ENCODE assay signal across 9 mouse cellular contexts in the genomic region with DNA sequence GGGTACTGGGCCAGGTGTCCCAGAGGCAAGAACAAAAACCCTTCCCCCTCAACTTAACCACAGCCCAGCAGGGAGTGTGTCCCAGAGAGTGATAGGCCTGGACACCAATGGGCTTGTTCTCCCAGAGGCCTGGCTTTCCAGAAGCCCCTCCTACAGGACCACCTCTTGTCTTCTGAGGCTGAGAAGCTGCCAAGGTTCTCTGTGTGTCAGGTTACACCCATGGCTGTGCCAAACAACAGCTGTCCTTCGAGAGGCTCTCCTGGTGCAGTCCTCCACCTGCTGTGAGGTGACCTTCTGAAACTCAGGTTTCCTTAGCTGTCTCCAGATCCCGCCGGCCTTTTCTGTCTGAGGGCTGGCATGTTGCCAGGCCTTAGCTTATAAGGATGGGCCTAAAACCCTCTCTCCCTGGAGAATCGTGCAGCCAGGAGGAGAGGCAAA. TPM values are rescaled to one million over a fixed set of nuclear protein-coding genes. Genes with fewer than 3 reads are reported as not detected.
A peak's percentile ranks its signal among the peaks of the same experiment; 100 is the strongest.
DNase-seq lines count a peak whose midpoint lies in the region; ATAC-seq and TF ChIP-seq lines count a peak whose summit lies in the region.
"Had no signal": no experiment of that assay in that cellular context is flagged by ENCODE, and none has a peak within 500 bp of the region (broad histone marks: within the 10 kb centered on the region; RNA-seq: fewer than 3 reads in every experiment).

No protein-coding gene starts in this region.

- H3K4me1 ChIP-seq in forebrain, embryonic 10.5 days: peaks cover 23% of the 10 kb centered on the region
- 0 out of 2 replicates have a peak, but pooled peaks cover 3% of the 10 kb centered on the region for H3K4me1 ChIP-seq in intestine, embryonic 15.5 days (replicated peaks)
- H3K4me1 ChIP-seq in stomach, postnatal 0 days (replicated peaks; ENCODE audit: control insufficient read depth, insufficient read depth): no peaks in the 10 kb centered on the region

- H3K36me3 ChIP-seq in forebrain, embryonic 10.5 days (replicated peaks): no peaks in the 10 kb centered on the region
- no peaks in the 10 kb centered on the region for H3K36me3 ChIP-seq in intestine, embryonic 15.5 days
- H3K36me3 ChIP-seq in stomach, postnatal 0 days (ENCODE audit: control insufficient read depth, insufficient read depth, low read length): no peaks in the 10 kb centered on the region

- DNase-seq in urinary bladder, postnatal 14 days (ENCODE audit: low spot score): peak; percentile 15
- no peak for DNase-seq in urinary bladder, postnatal 10 days (ENCODE audit: low spot score)
- DNase-seq in forebrain, embryonic 10.5 days (ENCODE audit: extremely low spot score, low spot score): no peak
- peak; percentile 22 for DNase-seq in lung, postnatal 14 days
- peak; percentile 27 for DNase-seq in stomach, postnatal 0 days (ENCODE audit: low spot score)
- DNase-seq in frontal cortex, postnatal 36 days (ENCODE audit: low spot score in 2 of 2): no peak
- DNase-seq in right cerebral cortex, adult 2 months (ENCODE audit: low spot score in 2 of 2): no peak

- H3K9me3 ChIP-seq in forebrain, embryonic 10.5 days: peaks cover 6% of the 10 kb centered on the region
- H3K9me3 ChIP-seq in intestine, embryonic 15.5 days: no peaks in the 10 kb centered on the region
- H3K9me3 ChIP-seq in stomach, postnatal 0 days (ENCODE audit: control insufficient read depth, low read length): 0 out of 2 replicates have a peak, but pooled peaks cover 3% of the 10 kb centered on the region

- H3K4me2 ChIP-seq in intestine, embryonic 15.5 days (replicated peaks): no peak overlapping the region
- H3K4me2 ChIP-seq in stomach, postnatal 0 days (replicated peaks; ENCODE audit: low read depth): no peak overlapping the region

- no peak overlapping the region for H3K9ac ChIP-seq in intestine, embryonic 15.5 days
- no peak overlapping the region for H3K9ac ChIP-seq in stomach, postnatal 0 days (ENCODE audit: low read length)

- peak; percentile 78 for ATAC-seq in intestine, embryonic 15.5 days
- ATAC-seq in stomach, postnatal 0 days (ENCODE audit: low FRiP score, low TSS enrichment): no peak

- H3K27me3 ChIP-seq in forebrain, embryonic 10.5 days (ENCODE audit: poor library complexity, severe bottlenecking): no peaks in the 10 kb centered on the region
- no peaks in the 10 kb centered on the region for H3K27me3 ChIP-seq in intestine, embryonic 15.5 days (replicated peaks)
- no peaks in the 10 kb centered on the region for H3K27me3 ChIP-seq in stomach, postnatal 0 days (ENCODE audit: control insufficient read depth, insufficient read depth, low read length)

- WGBS in forebrain, embryonic 10.5 days: 10% methylated on average over 4 of the region's 4 CpGs
- 7% methylated on average over 4 of the region's 4 CpGs for WGBS in intestine, embryonic 15.5 days
- 0% methylated on average over 4 of the region's 4 CpGs for WGBS in stomach, postnatal 0 days

- no peak for TF ChIP-seq EP300 in stomach, postnatal 0 days (optimal IDR thresholded peaks at IDR 0.05)

- H3K27ac ChIP-seq in forebrain, embryonic 10.5 days: peak overlapping the region; percentile 20; the same call in 1 of the 2 replicates
- no peak overlapping the region for H3K27ac ChIP-seq in intestine, embryonic 15.5 days
- H3K27ac ChIP-seq in stomach, postnatal 0 days (replicated peaks): no peak overlapping the region
- H3K27ac ChIP-seq: macrophage had no signal

- no peak overlapping the region for H3K4me3 ChIP-seq in forebrain, embryonic 10.5 days
- H3K4me3 ChIP-seq in intestine, embryonic 15.5 days (replicated peaks): no peak overlapping the region
- no peak overlapping the region for H3K4me3 ChIP-seq in stomach, postnatal 0 days (ENCODE audit: low read depth, low read length)

- TF ChIP-seq CTCF in stomach, postnatal 0 days (IDR thresholded peaks at IDR 0.05; ENCODE audit: low read depth): no peak

RNA-seq across cellular contexts. Expression of a gene that starts 29.2 kb away (rescaled TPM):
- 36.7 and 36.8 TPM in 2 replicates for polyA plus RNA-seq in forebrain, embryonic 10.5 days (2016; fragmentation: Nextera tagmentation; extraction: Ambion mirVana)
- polyA plus RNA-seq in intestine, embryonic 15.5 days (2015; fragmentation: Nextera tagmentation; extraction: Ambion mirVana): 46.7 and 53.5 TPM in 2 replicates
- 61.2 and 62.6 TPM in 2 replicates for polyA plus RNA-seq in stomach, postnatal 0 days (2015; fragmentation: Nextera tagmentation; extraction: Ambion mirVana)

Comparison
In these comparisons a context has a peak if more than half of its experiments do, and no peak if none do; other contexts are left out.
1. DNase-seq: peak in urinary bladder, postnatal 14 days (single experiment), lung, postnatal 14 days (single experiment) and stomach, postnatal 0 days (single experiment); none in urinary bladder, postnatal 10 days (single experiment), forebrain, embryonic 10.5 days (single experiment), frontal cortex, postnatal 36 days (0 of 2) and right cerebral cortex, adult 2 months (0 of 2).